Mouse (Mus musculus) myocyte (in vitro differentiated cells): ENCODE results near the gene Krt84. TPM values are rescaled to one million over a fixed set of nuclear protein-coding genes. Genes with fewer than 3 reads are reported as not detected.

Experiments used
- H3K27me3 ChIP-seq: one replicate; pipeline ENCODE4 v1.6.1; 2011; ENCODE audit not compliant: control insufficient read depth, insufficient read depth, insufficient read length
- H3K36me3 ChIP-seq: one replicate; pipeline ENCODE4 v1.6.1; 2011; ENCODE audit not compliant: control insufficient read depth, insufficient read depth
- H3K4me2 ChIP-seq: one replicate; pipeline ENCODE4 v1.6.1; 2011; ENCODE audit warnings: low read depth, control low read depth
- H3K4me3 ChIP-seq: one replicate; pipeline ENCODE4 v1.5.1; 2011; ENCODE audit warnings: mild to moderate bottlenecking, control low read depth, moderate library complexity
- H3K79me2 ChIP-seq: one replicate; pipeline ENCODE4 v1.6.1; 2011; ENCODE audit not compliant: control insufficient read depth, insufficient read depth
- H3ac ChIP-seq: one replicate; pipeline ENCODE4 v1.6.1; 2011; ENCODE audit not compliant: control insufficient read depth, insufficient read length
- CEBPB ChIP-seq: IDR thresholded peaks from 2 replicates; pipeline ENCODE4 v1.6.1; 2011; ENCODE audit warnings: mild to moderate bottlenecking, moderate library complexity; ENCODE audit not compliant: poor library complexity, insufficient read depth, severe bottlenecking
- E2F4 ChIP-seq: IDR thresholded peaks from one replicate; pipeline ENCODE4 v1.6.1; 2011; ENCODE audit warnings: mild to moderate bottlenecking, control low read depth, moderate library complexity; ENCODE audit not compliant: insufficient read depth
- MAX ChIP-seq: IDR thresholded peaks from one replicate; pipeline ENCODE4 v1.6.1; 2011; ENCODE audit warnings: low read depth, mild to moderate bottlenecking, control low read depth
- MYOD1 ChIP-seq, 3 experiments: IDR thresholded peaks; one replicate each; pipeline ENCODE4 v1.6.1; 2011; ENCODE audit warnings: control low read depth in 2 of 3, low read depth in 2 of 3, mild to moderate bottlenecking in 2 of 3, moderate library complexity in 1 of 3; ENCODE audit not compliant: insufficient read length in 2 of 3, control insufficient read depth in 1 of 3
- MYOG ChIP-seq, 3 experiments: IDR thresholded peaks; one replicate each; pipeline ENCODE4 v1.6.1; 2011; ENCODE audit warnings: control low read depth in 2 of 3, low read depth in 2 of 3, mild to moderate bottlenecking in 2 of 3; ENCODE audit not compliant: insufficient read length in 2 of 3, control insufficient read depth in 1 of 3, insufficient read depth in 1 of 3
- POLR2A ChIP-seq: IDR thresholded peaks from one replicate; pipeline ENCODE4 v1.6.1; 2011; ENCODE audit warnings: low read depth, mild to moderate bottlenecking, control low read depth, moderate library complexity; ENCODE audit not compliant: insufficient read length
- POLR2AphosphoS2 ChIP-seq: IDR thresholded peaks from one replicate; pipeline ENCODE4 v1.6.1; 2011; ENCODE audit warnings: low read depth, control low read depth; ENCODE audit not compliant: insufficient read length
- REST ChIP-seq: IDR thresholded peaks from one replicate; pipeline ENCODE4 v1.6.1; 2011; ENCODE audit warnings: mild to moderate bottlenecking, control low read depth, moderate library complexity; ENCODE audit not compliant: insufficient read depth, insufficient read length
- SRF ChIP-seq: IDR thresholded peaks from one replicate; pipeline ENCODE4 v1.6.1; 2011; ENCODE audit warnings: low read depth; ENCODE audit not compliant: control insufficient read depth, insufficient read length
- TCF12 ChIP-seq: IDR thresholded peaks from one replicate; pipeline ENCODE4 v1.6.1; 2011; ENCODE audit warnings: mild to moderate bottlenecking, control low read depth; ENCODE audit not compliant: poor library complexity, insufficient read depth, severe bottlenecking
- TCF3 ChIP-seq: IDR thresholded peaks from one replicate; pipeline ENCODE4 v1.6.1; 2011; ENCODE audit warnings: low read depth, control low read depth; ENCODE audit not compliant: insufficient read length
- USF1 ChIP-seq: IDR thresholded peaks from one replicate; pipeline ENCODE4 v1.6.1; 2011; ENCODE audit warnings: low read depth, mild to moderate bottlenecking, control low read depth, moderate library complexity
- polyA plus RNA-seq: library from polyadenylated mRNA; unstranded; fragments of >200 nt; fragmentation: generic; extraction: Trizol; gene quantifications from one replicate; pipeline ENCODE4 v1.2.1, GENCODE M21; 2012; ENCODE audit warnings: missing spikeins

The Krt84 gene
- polyA plus RNA-seq, 1 experiment = not detected

DNA sequence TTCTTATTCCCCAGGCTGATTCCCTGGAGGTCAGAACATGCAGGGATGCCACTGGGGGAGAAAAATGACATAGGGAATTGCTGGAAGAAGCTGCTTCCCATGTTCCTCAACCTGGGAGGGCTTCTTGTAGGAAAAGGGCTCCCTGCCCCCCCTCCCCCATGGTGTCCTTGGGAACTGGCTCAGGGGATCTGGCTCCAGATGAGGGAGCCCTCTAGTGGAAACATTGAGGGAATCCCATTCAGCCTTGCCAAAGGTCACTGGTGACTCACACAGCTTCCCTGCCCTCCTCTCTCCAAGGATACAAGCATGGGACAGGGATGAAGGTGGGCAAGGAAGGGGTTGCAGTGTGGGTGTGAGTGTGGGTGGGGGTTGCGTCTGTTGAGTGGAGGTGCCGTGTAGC is 35.4 kb downstream of the Krt84 start:
- TF ChIP-seq REST (no peak), TCF12 (no peak), E2F4 (no peak), POLR2AphosphoS2 (no peak)
- Histone ChIP-seq H3K4me3 (no peak overlapping the region), H3K27me3 (peaks cover 36% of the 10 kb centered on the region), H3K79me2 (no peaks in the 10 kb centered on the region), H3ac (no peak overlapping the region), H3K4me2 (no peak overlapping the region), H3K36me3 (no peaks in the 10 kb centered on the region)

DNA sequence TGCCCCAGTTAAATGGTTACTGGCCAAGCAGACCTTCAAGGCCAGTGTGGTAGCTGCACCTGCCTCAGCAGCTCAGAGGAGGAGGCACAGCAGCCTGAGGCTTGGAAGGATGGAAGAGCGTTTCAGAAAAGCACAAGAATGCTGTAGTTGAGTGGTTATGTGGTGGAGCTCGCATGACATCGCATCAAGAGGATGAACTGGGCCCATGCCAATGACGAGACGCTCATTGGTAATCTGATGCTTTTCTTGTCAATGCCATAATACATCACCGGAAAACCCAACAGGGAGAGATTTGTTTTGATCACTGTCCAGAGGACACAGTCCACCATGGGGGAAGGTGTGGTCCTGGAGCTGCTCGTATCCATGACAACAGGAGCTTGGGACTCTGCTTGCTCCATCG is 37.4 kb downstream of the Krt84 start:
- TF ChIP-seq MYOG (IDR thresholded peaks at IDR 0.05; ENCODE audit: control insufficient read depth in 1 of 3, insufficient read depth in 1 of 3, insufficient read length in 2 of 3, low read depth in 2 of 3) (no peak), POLR2AphosphoS2 (no peak), TCF3 (no peak), E2F4 (no peak), POLR2A (no peak), SRF (no peak), CEBPB (no peak), REST (no peak), MYOD1 (IDR thresholded peaks at IDR 0.05; ENCODE audit: control insufficient read depth in 1 of 3, insufficient read length in 2 of 3, low read depth in 2 of 3) (no peak), MAX (no peak), USF1 (no peak), TCF12 (no peak)
- Histone ChIP-seq H3K79me2 (no peaks in the 10 kb centered on the region), H3K4me2 (no peak overlapping the region), H3K4me3 (no peak overlapping the region), H3K36me3 (no peaks in the 10 kb centered on the region), H3ac (no peak overlapping the region), H3K27me3 (peaks cover 43% of the 10 kb centered on the region)

DNA sequence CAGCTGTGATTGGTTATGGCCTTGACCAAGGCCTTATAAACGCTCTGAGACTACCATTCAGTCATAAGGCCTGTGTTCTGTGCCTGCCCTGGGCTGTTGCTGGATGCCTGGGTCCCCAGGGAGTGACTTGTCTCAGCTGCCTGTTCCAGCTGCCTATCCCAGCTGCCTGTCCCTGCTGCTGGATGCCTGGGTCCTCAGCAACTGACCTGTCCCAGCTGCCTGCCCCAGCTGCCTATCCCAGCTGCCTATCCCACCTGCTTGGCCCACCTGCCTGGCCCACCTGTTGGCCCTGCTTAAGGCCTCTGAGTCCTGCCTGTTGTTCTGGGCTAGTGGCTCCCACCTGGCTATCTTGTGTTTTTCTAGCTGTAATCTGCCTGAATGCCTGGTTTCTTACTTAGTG is 38.4 kb downstream of the Krt84 start:
- H3K79me2 ChIP-seq = no peaks in the 10 kb centered on the region
- TF ChIP-seq MYOD1 (IDR thresholded peaks at IDR 0.05; ENCODE audit: control insufficient read depth in 1 of 3, insufficient read length in 2 of 3, low read depth in 2 of 3) (peak in 2 of 3 experiments; percentile 35 to 59), TCF12 (no peak), CEBPB (no peak), MYOG (IDR thresholded peaks at IDR 0.05; ENCODE audit: control insufficient read depth in 1 of 3, insufficient read depth in 1 of 3, insufficient read length in 2 of 3, low read depth in 2 of 3) (peak in 2 of 3 experiments; percentile 53 to 74), MAX (no peak), TCF3 (peak; percentile 83)
- H3ac ChIP-seq = no peak overlapping the region
- H3K4me2 ChIP-seq = no peak overlapping the region
- H3K4me3 ChIP-seq = no peak overlapping the region
- no peaks in the 10 kb centered on the region for H3K36me3 ChIP-seq
- H3K27me3 ChIP-seq = peaks cover 54% of the 10 kb centered on the region

DNA sequence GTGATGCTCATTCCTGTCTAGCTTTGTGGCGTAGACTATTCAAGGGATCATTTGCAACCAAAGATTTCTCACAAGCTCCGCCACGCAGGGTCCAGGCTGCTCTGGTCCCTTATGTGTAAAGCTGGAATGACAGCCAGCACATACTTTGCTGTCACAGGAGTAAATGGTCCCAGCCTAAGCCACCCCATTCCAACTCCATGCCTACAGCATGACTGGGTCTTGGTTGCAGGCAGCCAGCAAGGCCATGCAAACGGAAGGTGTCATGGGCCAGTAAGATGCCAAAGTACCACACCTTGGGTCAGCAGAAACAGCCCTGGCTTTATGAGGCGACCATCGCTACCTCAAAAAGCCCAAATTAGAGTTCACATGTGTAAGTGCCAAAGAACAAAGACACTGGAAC is 38.9 kb downstream of the Krt84 start:
- no peak for TF ChIP-seq TCF3
- no peak for TF ChIP-seq MAX
- no peaks in the 10 kb centered on the region for H3K36me3 ChIP-seq

DNA sequence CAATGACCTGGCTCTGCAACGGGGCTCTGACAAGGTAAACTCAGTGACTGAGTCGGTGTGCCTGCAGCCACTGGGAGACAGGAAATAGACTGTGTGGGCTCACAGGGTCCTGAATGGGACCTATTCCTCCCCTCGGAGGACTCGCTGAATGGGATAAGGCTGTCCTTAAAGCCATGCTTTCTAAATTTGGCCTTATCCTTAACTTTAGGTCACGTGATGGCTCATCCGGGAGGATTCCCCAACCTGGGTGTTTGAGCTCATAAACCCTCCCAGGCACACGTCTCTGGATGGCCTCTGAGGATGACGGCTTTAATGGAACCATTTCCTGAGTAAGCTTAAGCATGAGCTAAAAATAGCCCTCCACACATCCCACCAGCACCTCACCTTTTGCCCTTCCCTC is 39.9 kb downstream of the Krt84 start:
- Histone ChIP-seq H3K4me2 (no peak overlapping the region), H3K79me2 (no peaks in the 10 kb centered on the region), H3K4me3 (no peak overlapping the region), H3K36me3 (no peaks in the 10 kb centered on the region), H3K27me3 (peaks cover 68% of the 10 kb centered on the region), H3ac (no peak overlapping the region)
- peak; percentile 8 for TF ChIP-seq USF1
- TF ChIP-seq MYOG (IDR thresholded peaks at IDR 0.05; ENCODE audit: control insufficient read depth in 1 of 3, insufficient read depth in 1 of 3, insufficient read length in 2 of 3, low read depth in 2 of 3) = no peak
- no peak for TF ChIP-seq MAX

More for the DNA sequence above, 38.9 kb downstream of the Krt84 start:
- Histone ChIP-seq H3K27me3 (peaks cover 59% of the 10 kb centered on the region), H3ac (no peak overlapping the region), H3K4me3 (no peak overlapping the region), H3K4me2 (no peak overlapping the region), H3K79me2 (no peaks in the 10 kb centered on the region)

DNA sequence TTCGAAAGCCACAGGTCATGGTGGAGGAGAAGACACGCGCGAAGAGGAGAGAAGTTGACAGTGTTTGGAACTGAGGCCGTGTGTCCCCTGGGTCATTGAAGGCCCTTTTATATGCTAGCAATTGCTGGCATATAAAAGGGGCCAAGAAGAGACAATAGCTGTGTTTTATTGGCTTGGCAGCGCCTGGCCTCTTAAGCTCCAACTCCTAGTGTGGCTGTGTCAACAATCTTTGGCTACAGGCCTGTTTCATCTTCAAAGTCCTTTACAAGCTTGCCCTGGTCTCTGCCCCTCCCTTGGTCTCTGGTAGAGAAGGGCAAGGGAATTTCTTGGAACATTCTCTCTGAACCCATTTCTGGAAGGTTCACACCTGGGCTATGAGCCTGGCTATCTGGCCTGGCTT is 41.2 kb downstream of the Krt84 start, which contains the start of gene Krt83:
Gene Krt83 (minus strand): TSS at position 82 of the 400 bp plus-strand sequence.
- no peak within 1 kb of the TSS for H3K4me2 ChIP-seq
- no peaks in the 10 kb centered on the region for H3K79me2 ChIP-seq
- H3K36me3 ChIP-seq = no peaks in the 10 kb centered on the region
- H3K27me3 ChIP-seq = peaks cover 78% of the 10 kb centered on the region
- TF ChIP-seq USF1 (no peak), SRF (no peak), POLR2AphosphoS2 (no peak), MAX (no peak), POLR2A (no peak), CEBPB (no peak), TCF3 (no peak), E2F4 (no peak), REST (no peak), TCF12 (no peak), MYOG (IDR thresholded peaks at IDR 0.05; ENCODE audit: control insufficient read depth in 1 of 3, insufficient read depth in 1 of 3, insufficient read length in 2 of 3, low read depth in 2 of 3) (no peak), MYOD1 (IDR thresholded peaks at IDR 0.05; ENCODE audit: control insufficient read depth in 1 of 3, insufficient read length in 2 of 3, low read depth in 2 of 3) (no peak)
- no peak within 1 kb of the TSS for H3ac ChIP-seq
- no peak within 1 kb of the TSS for H3K4me3 ChIP-seq
